Mouse (Mus musculus) urinary bladder, postnatal 0 days (tissue): Measurements from ENCODE around the gene Cfap52. TPM values are rescaled to one million over a fixed set of nuclear protein-coding genes. Genes with fewer than 3 reads are reported as not detected.

Source experiments
- polyA plus RNA-seq: library from polyadenylated mRNA; unstranded; fragments of >200 nt; fragmentation: Nextera tagmentation; extraction: Ambion mirVana; gene quantifications from 2 replicates; pipeline ENCODE4 v1.2.1, GENCODE M21; 2015

The Cfap52 gene
- 0.64 and 0.65 TPM in 2 replicates for polyA plus RNA-seq

GRCm38 (mm10) chr11:67965242-67965883 lies at the start of gene Cfap52:
Gene Cfap52, minus strand, starts transcription at chr11:67965651.

GRCm38 (mm10) chr11:67965905-67966878 lies 741 bp upstream of the Cfap52 start, which contains the start of gene Stx8:
Gene Stx8, plus strand, starts transcription at chr11:67966193.

GRCm38 (mm10) chr11:67921827-67922754 lies 43.4 kb downstream of the Cfap52 start, which contains the start of gene Usp43:
Gene Usp43, minus strand, starts transcription at chr11:67922153.

Other genes with a start within 250 kb of the Cfap52 start
- 1.1 and 1.2 TPM in 2 replicates for gene Glp2r, start 194.5 kb downstream of the Cfap52 start, polyA plus RNA-seq
- gene Gsg1l2, start 191.0 kb downstream of the Cfap52 start, polyA plus RNA-seq, result not detected in 2 replicates
- not detected in 2 replicates for gene Dhrs7c, start 167.5 kb downstream of the Cfap52 start, polyA plus RNA-seq
- 1.1 and 1.7 TPM in 2 replicates for gene Usp43, start 43.5 kb downstream of the Cfap52 start, polyA plus RNA-seq
- gene Stx8, start 542 bp upstream of the Cfap52 start, polyA plus RNA-seq, result 58.2 and 69.6 TPM in 2 replicates